Mouse (Mus musculus) hindbrain, embryonic 11.5 days (tissue): ENCODE results near the gene Rnf4. TPM values are rescaled to one million over a fixed set of nuclear protein-coding genes. Genes with fewer than 3 reads are reported as not detected.

Experiments
- ATAC-seq: fragments of 200-750 bp; cut with Nextera tagmentation; 2 replicates; pipeline ENCODE4 v1.8.0; 2017; ENCODE audit warnings: mild to moderate bottlenecking, moderate TSS enrichment, moderate library complexity; ENCODE audit not compliant: low FRiP score
- DNase-seq: peaks from one replicate; pipeline ENCODE4 v3.0.0-alpha.2; 2015; ENCODE audit warnings: low spot score
- H3K27ac ChIP-seq: fragments of 300-500 bp; sonication (generic); 2 replicates; pipeline ENCODE4 v1.5.1; 2014; ENCODE audit warnings: mild to moderate bottlenecking, low read depth, low read length
- H3K27me3 ChIP-seq: fragments of 300-500 bp; sonication (generic); 2 replicates; pipeline ENCODE4 v1.6.1; 2014; ENCODE audit warnings: mild to moderate bottlenecking, low read length, moderate library complexity, mixed read lengths; ENCODE audit not compliant: control insufficient read depth, insufficient read depth
- H3K36me3 ChIP-seq: fragments of 300-500 bp; sonication (generic); 2 replicates; pipeline ENCODE4 v1.6.1; 2014; ENCODE audit warnings: mild to moderate bottlenecking, low read length, moderate library complexity, mixed read lengths; ENCODE audit not compliant: control insufficient read depth, insufficient read depth
- H3K4me1 ChIP-seq: fragments of 300-500 bp; sonication (generic); replicated peaks from 2 replicates; pipeline ENCODE4 v1.6.1; 2014; ENCODE audit warnings: low read length, mixed read lengths; ENCODE audit not compliant: control insufficient read depth, insufficient read depth
- H3K4me2 ChIP-seq: fragments of 300-500 bp; sonication (generic); replicated peaks from 2 replicates; pipeline ENCODE4 v1.6.1; 2014; ENCODE audit warnings: mild to moderate bottlenecking, low read depth, low read length
- H3K4me3 ChIP-seq: fragments of 300-500 bp; sonication (generic); 2 replicates; pipeline ENCODE4 v1.5.1; 2014; ENCODE audit warnings: low read depth, low read length
- H3K9ac ChIP-seq: fragments of 300-500 bp; sonication (generic); 2 replicates; pipeline ENCODE4 v1.6.1; 2014; ENCODE audit warnings: low read depth, low read length
- H3K9me3 ChIP-seq: fragments of 300-500 bp; sonication (generic); 2 replicates; pipeline ENCODE4 v1.6.1; 2016; ENCODE audit warnings: low read length; ENCODE audit not compliant: control insufficient read depth
- WGBS: fragments of 180-500 bp; shearing (Covaris S2); extraction: QIAGEN DNeasy Blood & Tissue Kit; methylation state at CpG from one replicate; pipeline ENCODE4 v1.1.7; 2014; 5-methylcytosine and 5-hydroxymethylcytosine counted together
- polyA plus RNA-seq: library from polyadenylated mRNA; unstranded; fragments of >200 nt; fragmentation: Nextera tagmentation; extraction: Ambion mirVana; gene quantifications from 2 replicates; pipeline ENCODE4 v1.2.1, GENCODE M21; 2014

Gene Rnf4
- polyA plus RNA-seq, 1 experiment from 2014 or later: 188 TPM

DNA sequence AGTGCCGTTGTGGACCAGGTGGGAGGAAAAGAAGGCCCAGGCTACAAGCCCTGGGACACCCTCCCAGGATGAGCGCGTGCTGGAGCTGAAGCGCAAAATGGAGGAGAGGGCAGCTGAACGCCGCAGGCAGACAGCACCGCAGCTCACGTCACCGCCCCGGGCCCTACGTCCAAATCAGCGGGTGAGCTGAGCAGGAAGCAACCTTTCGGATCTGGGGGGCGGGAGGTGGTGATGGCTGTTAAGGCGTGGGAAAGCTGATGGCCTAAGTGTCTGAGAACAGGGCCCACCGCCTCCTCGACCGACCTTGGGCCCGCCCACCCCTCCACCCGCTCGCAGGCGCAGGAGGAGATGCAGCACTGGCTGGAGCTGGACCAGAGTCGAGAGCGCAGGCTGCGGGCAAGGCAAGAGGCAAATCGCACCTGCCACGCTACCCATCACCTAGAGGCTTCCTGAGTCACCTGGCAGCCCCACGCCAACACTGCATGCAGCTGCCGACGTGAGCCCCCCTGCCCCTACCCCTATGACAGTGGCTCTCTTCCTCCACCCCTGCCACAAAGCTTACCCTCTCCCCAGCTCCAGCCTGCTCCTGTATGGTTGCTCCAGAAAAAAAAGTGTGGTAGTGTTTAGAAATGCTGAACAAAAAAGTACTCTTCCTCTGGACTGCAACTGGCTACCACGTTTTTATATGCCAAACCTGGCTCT is 9.1 kb upstream of the Rnf4 start:
- Histone ChIP-seq H3K27me3 (no peaks in the 10 kb centered on the region), H3K4me2 (peak overlapping the region; percentile 45), H3K36me3 (no peaks in the 10 kb centered on the region), H3K4me1 (peaks cover 4% of the 10 kb centered on the region; the same call in 1 of the 2 replicates), H3K9ac (peak overlapping the region; percentile 60), H3K4me3 (peak overlapping the region; percentile 18; the same call in 1 of the 2 replicates), H3K27ac (no peak overlapping the region), H3K9me3 (no peaks in the 10 kb centered on the region)
- DNase-seq (peak; percentile 51), ATAC-seq (peak; percentile 59; the same call in 1 of the 2 replicates)
- 16% methylated on average over 29 of the region's 31 CpGs for WGBS

DNA sequence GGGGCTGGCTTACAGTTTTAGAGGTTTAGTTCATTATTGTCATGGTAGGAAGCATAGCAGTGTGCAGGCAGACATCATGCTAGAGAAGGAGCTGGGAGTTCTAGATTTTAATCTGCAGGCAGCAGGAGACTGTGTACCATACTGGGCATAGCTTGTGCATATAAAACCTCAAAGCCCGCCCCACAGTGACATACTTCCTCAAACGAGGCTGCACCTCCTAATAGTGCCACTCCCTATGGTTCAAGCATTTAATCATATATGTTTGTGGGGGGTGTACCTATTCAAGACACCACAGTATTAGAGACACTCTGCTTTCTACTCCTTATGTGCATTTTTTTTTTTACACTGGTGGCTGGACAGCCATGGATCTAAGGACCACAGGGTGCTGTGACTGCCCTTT is 6.0 kb upstream of the Rnf4 start:
- no peak for DNase-seq
- Histone ChIP-seq H3K4me1 (peaks cover 4% of the 10 kb centered on the region; the same call in 1 of the 2 replicates), H3K27ac (no peak overlapping the region), H3K9ac (no peak overlapping the region), H3K27me3 (no peaks in the 10 kb centered on the region), H3K9me3 (no peaks in the 10 kb centered on the region), H3K4me3 (no peak overlapping the region), H3K36me3 (no peaks in the 10 kb centered on the region), H3K4me2 (no peak overlapping the region)
- no peak for ATAC-seq
- 84% methylated on average over 2 of the region's 2 CpGs for WGBS

DNA sequence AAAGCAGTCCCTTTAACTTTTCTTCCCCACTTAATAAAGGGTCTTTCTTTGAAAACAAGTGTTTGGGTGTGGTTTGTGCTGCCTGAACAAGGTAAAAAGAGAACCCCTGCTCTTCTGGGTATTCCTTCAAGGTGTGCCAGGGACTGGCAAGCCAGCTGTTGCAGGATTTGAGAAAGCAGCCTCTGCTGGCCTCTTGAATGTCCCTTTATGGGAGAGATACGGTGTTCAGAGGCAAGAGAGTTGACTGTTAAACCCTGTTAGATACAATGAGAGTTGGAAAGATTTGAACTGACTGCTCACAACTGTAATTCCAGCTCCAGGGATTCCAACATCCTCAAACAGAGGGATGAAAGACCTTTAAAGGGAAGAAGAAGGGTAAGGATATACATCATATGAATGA is 2.0 kb upstream of the Rnf4 start:
- no peak for ATAC-seq
- Histone ChIP-seq H3K4me3 (no peak overlapping the region), H3K27me3 (no peaks in the 10 kb centered on the region), H3K27ac (no peak overlapping the region), H3K9me3 (no peaks in the 10 kb centered on the region), H3K4me2 (no peak overlapping the region), H3K4me1 (no peaks in the 10 kb centered on the region), H3K9ac (no peak overlapping the region), H3K36me3 (no peaks in the 10 kb centered on the region)
- no peak for DNase-seq
- 91% methylated on average over 1 of the region's 1 CpGs for WGBS

DNA sequence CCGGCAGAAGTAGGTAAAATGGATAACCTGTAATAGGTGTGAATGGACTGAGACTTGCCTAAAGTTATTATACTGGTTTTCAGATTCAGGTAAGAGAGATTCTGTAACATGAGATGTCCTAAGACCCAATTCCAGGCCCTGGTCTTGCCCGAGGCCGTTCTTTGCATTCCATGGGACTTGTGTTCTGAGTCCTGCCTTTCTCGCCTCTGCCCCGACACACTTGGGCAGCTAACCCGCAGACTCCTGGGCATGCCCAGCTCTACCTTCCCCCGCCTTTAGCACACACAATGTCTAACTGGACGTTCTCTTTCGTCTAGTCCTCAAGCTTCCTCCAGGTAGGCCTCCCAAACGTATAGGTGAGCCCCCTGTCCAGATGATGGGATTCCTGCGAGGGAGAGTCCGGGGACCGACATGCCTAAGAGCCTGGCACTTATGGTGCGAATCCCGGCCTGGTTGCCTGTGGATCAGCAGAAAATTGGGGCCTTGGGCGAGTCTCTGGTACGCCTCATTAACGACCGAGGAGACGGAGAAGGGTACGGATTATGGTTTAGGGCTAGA is 471 bp upstream of the Rnf4 start:
- 2% methylated on average over 21 of the region's 21 CpGs for WGBS
- no peak for DNase-seq
- Histone ChIP-seq H3K4me1 (no peaks in the 10 kb centered on the region), H3K4me3 (peak overlapping the region; percentile 100), H3K9me3 (no peaks in the 10 kb centered on the region), H3K36me3 (no peaks in the 10 kb centered on the region), H3K27me3 (no peaks in the 10 kb centered on the region), H3K27ac (peak overlapping the region; percentile 85), H3K4me2 (peak overlapping the region; percentile 93), H3K9ac (peak overlapping the region; percentile 96)
- ATAC-seq: peak; percentile 68

DNA sequence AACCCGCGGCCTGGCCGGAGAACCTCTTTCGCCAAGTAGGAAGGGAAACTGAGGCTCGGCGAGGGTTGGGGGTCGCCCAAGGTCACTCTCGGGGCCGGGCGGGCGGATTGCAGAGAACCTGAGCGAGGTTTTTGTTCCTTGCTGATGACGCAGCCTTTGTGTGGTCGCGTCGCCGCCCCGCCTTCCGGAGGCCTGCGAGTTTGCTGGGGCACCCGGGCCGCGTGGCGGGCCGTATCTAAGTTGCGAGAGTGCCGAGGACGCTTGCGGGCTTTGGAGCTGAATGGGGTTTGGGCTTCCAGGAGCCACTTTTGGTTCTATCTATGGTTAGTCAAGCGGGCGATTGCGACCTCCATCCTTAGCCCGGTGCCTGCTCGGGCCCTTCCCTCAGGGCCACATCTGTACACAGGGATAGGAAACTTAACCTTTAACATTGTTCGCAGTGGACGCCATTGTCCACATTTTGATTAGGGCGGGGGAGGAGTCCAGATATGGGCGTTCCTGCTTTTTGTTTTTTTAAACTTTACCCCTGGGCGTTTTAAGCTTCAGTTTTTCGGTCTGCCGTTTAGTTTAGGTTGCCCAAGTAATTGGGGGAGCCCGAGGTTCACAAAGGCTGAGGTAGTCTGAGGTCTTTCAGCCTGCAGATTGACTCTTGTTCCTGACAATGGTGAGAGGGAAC is 824 bp downstream of the Rnf4 start:
- H3K4me1 ChIP-seq: no peaks in the 10 kb centered on the region
- H3K9ac ChIP-seq: peak overlapping the region; percentile 98
- H3K9me3 ChIP-seq: no peaks in the 10 kb centered on the region
- no peaks in the 10 kb centered on the region for H3K27me3 ChIP-seq
- ATAC-seq: peak; percentile 55
- peak; percentile 80 for DNase-seq
- under 1% methylated on average over 42 of the region's 42 CpGs for WGBS
- peak overlapping the region; percentile 91 for H3K4me2 ChIP-seq
- peak overlapping the region; percentile 100 for H3K4me3 ChIP-seq
- H3K36me3 ChIP-seq: no peaks in the 10 kb centered on the region
- H3K27ac ChIP-seq: peak overlapping the region; percentile 93

DNA sequence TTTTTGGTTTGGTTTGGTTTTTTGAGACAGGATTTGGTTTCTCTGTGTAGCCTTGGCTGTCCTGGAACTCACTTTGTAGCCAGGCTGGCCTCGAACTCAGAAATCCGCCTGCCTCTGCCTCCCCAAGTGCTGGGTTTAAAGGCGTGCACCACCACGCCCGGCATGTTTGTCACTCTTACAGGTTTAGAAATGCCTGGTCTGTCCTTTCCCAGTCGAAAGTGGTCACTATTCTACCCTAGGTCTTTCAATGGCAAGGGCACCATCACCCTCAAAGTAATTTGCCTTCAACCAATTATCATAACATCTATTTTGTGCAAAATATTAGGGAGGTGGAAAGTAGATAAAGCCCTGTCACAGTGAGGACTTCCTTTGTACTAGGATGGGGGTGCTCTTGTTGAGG is 4.2 kb downstream of the Rnf4 start:
- Histone ChIP-seq H3K27me3 (no peaks in the 10 kb centered on the region), H3K4me3 (no peak overlapping the region), H3K4me2 (no peak overlapping the region), H3K9ac (no peak overlapping the region), H3K27ac (no peak overlapping the region), H3K9me3 (no peaks in the 10 kb centered on the region), H3K4me1 (no peaks in the 10 kb centered on the region), H3K36me3 (no peaks in the 10 kb centered on the region)
- ATAC-seq: no peak
- WGBS: 87% methylated on average over 6 of the region's 6 CpGs
- no peak for DNase-seq

DNA sequence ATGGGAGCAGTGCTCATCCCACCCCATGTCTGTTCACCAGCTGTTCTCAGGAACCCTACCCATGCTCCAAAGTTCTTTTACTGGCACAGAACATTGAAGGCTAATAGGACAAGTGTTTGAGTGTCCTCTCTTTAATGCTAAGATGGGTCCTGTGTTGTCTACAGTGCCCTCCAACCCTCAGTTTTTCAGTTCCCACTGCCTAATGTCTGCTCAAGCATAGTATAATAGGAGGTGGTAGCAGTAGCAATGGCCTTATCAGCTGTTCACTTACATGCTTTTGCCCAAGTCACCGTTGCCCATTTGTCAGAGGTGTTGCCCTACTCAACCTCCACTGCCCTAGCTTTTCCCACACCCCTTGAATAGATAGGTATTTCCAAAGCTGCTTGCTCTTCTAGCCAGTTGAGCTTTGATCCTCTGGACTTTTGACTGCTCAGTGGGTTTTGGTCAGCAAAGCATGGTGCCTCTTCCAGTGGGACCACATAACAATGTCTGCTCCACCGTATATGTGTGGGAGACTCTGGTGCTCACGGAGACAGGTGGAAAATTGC is 16.1 kb downstream of the Rnf4 start:
- H3K27me3 ChIP-seq: no peaks in the 10 kb centered on the region
- DNase-seq (no peak), ATAC-seq (no peak)
- H3K4me1 ChIP-seq: no peaks in the 10 kb centered on the region
- peaks cover 15% of the 10 kb centered on the region for H3K36me3 ChIP-seq
- no peaks in the 10 kb centered on the region for H3K9me3 ChIP-seq
- H3K27ac ChIP-seq: no peak overlapping the region
- 96% methylated on average over 3 of the region's 3 CpGs for WGBS
- no peak overlapping the region for H3K4me2 ChIP-seq
- H3K9ac ChIP-seq: no peak overlapping the region
- H3K4me3 ChIP-seq: no peak overlapping the region

DNA sequence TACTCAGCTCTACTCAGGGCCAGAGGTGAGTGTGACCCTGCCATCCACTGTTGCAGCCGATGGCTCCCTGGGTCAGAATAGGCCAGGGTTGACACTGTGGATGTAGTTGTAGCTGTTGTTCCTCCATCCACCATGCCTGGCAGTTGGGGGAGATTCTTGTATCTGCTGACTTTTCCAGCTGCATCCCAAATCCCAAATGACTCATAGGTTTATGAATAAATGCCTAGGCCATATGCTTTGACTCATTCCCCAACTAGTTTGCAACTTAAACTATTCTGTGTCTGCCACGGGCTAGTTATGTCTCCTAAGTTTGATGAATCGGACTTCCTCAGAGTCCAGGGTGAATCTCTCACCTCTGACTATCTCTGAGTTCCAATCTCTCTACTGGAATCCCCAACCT is 24.2 kb downstream of the Rnf4 start:
- H3K4me2 ChIP-seq: no peak overlapping the region
- no peak overlapping the region for H3K27ac ChIP-seq
- no peaks in the 10 kb centered on the region for H3K4me1 ChIP-seq
- ATAC-seq: no peak
- no peak overlapping the region for H3K9ac ChIP-seq
- no peaks in the 10 kb centered on the region for H3K27me3 ChIP-seq
- DNase-seq: no peak
- H3K9me3 ChIP-seq: no peaks in the 10 kb centered on the region
- H3K36me3 ChIP-seq: no peaks in the 10 kb centered on the region
- no peak overlapping the region for H3K4me3 ChIP-seq
- 93% methylated on average over 3 of the region's 3 CpGs for WGBS
